Mouse (Mus musculus) adrenal gland, adult (tissue): ENCODE results near the gene 1600002K03Rik.

Experiments used
- DNase-seq, 2 experiments: peaks; one replicate each; pipeline ENCODE4 v3.0.0; 2022 to 2023; ENCODE audit warnings: low spot score in 1 of 2; ENCODE audit not compliant: inconsistent age in 2 of 2

The 1600002K03Rik gene

DNA sequence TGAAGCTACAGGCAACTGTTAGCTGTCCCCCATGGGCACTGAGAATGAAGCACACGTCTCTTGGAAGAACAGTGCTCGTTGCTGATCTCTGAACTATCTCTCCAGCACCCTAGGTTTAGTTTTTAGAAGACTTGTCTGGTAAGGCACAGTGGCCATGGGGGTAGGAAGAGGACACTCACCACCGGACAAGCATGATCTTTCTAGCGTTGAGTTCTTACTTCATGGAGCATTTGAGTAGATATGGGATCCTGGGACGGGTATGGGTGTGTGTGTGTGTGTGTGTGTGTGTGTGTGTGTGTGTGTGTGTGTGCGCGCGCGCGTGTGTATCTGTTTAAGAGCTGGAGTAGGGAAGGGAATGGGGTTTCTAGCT lies 32.1 kb upstream of the 1600002K03Rik start, which contains the start of gene Cbarp:
Gene Cbarp (minus strand): TSS at position 170 of the 370 bp plus-strand sequence.
- DNase-seq, result no peak

DNA sequence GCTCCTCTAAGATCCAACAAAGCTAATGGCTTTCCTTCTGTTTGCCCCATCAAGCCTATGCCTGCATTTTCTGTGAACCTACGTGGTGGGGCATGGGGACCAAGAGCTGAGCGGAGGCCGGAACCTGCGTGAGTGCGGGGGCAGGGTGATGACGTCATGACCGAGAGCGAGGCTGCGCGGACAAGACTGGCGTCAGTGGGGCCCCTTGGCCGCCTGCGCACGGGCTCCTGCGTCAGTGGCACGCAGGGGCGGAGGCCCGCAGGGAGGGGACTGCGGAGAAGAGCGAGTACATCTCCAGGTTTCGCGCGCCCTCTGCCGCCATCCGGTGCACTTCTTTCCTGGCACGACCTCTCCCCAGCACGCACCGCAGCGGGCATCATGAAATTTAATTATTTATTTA lies 31.5 kb upstream of the 1600002K03Rik start:
- DNase-seq, result peak; percentile 98 to 99

DNA sequence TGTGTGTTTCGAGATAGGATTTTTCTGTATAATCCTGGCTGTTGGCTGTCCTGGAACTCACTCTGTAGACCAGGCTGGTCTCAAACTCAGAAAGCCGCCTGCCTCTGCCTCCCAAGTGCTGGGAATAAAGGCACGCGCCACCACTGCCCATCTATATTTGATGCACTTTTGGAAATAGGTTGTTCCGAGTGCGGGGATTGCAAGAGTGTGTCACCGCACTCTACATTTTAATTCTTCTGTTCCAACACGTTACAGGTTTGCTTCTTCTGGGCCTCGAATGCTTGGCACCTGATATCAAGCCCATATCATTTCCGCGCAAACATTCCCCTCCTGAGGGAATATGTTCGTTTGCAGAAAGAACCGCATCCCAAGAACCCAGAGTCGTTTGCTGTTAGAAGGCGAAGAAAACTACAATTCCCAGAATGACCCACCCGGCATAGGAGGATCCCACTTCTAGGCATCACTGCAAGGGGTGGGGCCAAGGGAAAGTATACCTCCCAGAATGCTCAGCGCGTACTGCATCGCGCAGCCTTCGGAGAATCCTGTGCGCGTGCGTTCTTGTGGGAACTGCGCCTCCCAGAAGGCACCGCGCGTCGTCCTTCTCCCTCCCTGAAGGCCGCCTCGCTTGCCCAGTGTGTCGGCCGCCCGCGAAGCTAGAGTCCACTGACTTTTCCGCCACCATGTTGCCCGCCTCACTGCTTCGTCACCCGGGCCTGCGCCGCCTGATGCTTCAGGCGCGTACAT lies 30.8 kb upstream of the 1600002K03Rik start:
- DNase-seq, result peak; percentile 96 to 97

DNA sequence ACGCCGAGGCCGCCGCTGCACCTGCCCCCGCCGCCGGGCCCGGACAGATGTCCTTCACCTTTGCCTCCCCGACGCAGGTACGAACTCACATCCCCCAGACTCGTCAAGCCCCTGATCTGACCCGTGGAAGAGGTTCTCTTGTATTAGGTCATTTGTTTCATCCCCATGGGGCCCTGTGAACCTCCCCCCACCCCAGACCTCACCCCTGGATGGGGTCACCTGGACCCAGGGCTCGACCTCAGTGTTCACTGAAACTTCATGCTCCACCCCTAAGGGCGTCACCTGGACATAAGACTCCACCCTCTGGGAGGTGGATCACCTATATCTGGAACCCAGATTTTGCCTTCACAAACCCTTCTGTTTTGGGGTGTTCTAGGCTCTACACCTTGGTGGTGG lies 30.2 kb upstream of the 1600002K03Rik start:
- no peak for DNase-seq

DNA sequence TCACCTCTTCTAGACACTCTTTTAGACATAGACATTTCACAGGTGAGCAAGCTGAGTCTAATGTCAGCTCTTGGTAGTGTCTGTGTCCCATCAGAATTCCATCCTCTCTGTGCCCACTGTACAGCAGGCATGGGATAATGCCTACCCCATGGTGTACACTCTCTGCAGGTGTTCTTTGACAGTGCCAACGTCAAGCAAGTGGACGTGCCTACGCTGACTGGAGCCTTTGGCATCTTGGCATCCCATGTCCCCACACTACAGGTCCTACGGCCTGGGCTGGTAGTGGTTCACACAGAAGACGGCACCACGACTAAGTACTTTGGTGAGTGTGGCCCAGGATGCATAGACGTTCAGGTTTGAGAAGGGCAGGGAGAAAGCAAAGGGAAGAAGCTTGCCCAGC lies 29.1 kb upstream of the 1600002K03Rik start:
- DNase-seq, result peak; percentile 33 to 52

DNA sequence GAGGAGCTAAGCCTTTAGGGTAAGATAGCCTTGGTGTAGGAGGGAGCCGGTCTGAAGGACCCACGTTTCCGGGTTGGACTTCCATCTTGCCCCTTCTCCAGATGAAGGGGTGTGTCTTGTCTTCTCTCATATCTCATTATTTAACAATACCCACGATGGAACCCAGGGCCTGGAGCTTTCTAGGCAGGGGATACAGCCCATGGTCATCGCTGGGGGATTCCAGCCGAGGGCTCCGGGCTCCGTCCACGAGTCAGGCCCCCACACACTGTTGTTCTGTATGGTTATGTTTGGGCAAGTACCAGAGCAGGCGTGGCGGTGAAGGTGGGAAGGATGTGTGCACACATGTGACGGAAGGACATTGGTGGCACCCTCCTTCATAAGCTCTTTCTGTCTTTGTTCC lies 28.6 kb upstream of the 1600002K03Rik start:
- DNase-seq, result peak in 1 of 2 experiments; percentile 34

DNA sequence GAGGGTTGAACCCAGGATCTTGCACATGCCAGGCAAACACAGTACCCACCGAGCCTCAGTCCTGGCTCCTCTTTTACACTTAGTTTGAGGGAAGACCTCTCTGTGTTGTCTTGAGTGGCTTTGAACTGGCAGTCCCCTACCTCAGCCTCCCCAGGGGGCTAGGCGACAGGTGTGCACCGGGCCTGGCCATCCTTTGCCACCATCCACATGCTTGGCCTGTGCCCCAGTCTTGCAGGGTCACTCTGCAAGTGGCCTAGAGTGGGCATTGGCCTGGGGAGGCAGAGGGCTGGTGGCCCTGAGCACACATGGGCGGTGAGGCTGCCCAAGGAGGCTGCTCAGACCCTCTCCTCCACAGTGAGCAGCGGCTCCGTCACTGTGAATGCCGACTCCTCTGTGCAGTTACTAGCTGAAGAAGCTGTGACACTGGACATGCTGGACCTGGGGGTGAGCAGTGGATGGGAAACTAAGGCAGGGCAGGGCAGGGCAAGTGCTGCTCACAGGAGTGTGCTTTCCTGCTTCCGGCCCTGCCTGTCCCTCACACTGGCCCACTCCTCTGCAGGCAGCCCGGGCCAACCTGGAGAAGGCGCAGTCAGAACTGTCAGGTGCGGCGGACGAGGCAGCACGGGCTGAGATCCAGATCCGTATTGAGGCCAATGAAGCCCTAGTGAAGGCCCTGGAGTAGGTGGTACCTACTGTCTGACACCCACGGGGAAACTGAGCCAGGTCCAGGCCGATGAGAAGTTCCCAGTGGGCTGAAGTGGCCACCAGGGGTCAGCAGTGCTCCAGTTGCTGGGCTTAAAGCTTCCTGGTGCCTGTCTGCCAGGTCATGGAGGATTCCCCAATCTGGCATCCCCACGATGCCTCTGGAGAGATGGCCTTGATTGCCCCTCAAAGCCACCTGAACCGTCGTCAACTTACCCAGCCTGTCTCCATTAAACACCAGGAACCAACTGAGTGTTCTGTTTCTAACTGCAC lies 27.6 kb upstream of the 1600002K03Rik start:
- peak; percentile 79 to 91 for DNase-seq

DNA sequence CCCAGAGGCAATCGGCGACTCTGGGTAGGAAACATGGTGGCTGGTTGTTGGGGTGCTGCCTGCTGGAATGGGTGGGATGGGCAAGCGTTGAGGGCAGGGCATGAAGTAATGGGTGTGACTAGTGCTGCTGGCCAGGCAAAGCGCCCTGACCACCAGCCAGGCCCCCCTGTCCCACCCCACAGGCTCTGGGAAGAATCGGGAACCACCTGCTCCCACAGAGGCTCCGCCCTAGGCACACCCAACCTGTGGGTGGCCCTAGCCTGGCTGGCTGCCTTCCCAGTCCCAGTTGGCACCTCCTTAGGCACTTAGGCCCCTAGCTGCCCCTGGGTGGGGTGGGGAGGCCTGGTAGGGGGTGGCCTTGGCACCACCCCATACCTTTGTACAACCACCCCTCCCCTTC lies 26.8 kb upstream of the 1600002K03Rik start:
- DNase-seq, result peak; percentile 65 to 70

DNA sequence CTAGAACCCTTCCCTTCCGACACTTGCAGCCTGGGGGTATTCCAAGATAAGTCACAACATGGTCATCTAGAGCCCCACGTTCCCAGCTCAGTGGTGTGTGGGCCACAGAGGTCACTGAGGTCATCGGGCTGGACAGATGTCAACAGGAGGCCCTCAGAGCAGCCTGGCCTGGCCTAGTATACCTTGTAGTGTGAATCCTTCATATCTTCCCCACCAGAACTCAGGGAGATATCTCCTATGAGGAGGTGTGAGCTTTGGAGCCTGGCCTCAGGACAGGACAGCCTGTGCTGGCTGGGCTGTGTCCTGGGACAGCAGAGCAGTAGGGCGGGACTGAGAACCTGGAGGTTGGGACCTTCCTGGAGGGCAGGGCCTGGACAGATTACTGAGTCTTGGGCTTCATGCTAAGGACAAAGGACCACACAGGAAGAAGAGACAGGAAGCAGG lies 26.2 kb upstream of the 1600002K03Rik start:
- peak; percentile 54 to 78 for DNase-seq

DNA sequence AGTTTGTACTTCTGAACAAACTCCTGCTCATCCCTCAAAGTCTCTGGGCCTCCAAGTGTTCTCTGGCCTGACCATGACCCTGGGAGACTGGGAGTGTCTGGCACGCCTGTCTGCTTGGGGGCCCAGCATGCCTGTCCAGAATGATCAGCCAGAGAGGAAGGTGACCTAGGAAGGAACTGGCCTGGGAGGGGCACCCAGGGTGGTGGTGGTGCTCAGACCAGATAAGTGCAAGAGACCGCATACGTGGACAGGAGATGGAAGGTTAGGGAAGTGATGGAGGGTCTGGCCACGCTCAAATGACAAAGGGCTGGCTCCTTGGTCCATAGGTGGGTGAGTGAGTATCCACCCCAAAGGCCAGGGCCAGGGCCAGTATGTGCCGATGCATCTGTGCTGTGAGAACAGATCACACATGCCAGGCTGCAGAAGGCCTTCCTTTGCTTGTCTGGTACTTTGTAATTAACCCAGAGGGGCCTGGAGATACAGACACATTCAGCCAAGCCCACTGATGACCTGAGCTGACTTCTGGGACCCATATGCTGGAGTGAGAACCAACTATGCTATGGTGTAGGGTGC lies 25.5 kb upstream of the 1600002K03Rik start:
- peak in 1 of 2 experiments; percentile 63 for DNase-seq

DNA sequence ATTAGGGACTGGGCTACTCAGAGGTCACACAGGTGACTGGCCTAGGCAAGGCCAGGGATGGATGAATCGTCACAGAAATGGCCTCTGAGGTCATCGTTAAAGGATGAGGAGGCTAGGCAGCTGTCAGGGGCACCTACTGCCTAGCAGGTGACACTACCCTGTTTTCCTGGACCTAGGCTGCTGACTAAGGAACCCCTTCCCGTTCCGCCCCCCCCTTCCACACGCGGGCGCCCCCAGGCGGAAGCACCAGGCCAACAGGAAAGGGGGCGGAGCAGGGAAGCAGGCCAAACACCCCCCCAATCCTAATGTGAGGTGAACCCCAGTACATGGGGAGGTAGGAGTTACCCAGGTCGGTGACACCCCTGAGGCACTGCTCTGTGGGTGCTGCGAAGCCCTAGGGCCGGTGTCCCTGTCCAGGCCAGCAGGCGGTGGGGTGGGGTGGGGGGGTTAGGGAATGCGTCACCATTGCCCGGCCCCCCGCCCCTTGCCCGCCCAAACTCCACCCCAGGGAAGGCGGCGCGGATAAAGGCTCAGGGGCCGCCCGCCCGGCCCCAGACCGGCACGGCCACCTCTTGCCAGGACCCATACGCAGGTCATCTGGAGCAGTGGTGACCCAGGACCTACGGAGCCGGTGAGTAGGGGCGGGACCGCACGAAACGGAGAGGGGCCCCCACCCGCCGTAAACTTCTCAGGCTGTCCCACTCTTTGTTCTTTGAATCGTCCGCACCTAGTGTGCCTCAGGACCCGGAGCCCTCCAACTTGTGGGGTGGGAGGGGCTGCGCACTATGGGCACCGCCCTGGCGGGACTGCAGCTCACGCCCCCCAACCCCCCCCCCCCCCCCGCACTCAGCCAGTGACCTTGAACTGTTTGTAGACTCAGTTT lies 24.8 kb upstream of the 1600002K03Rik start, which contains the start of gene Midn:
Gene Midn (plus strand): TSS at position 554 of the 883 bp plus-strand sequence.
- peak; percentile 93 to 97 for DNase-seq

DNA sequence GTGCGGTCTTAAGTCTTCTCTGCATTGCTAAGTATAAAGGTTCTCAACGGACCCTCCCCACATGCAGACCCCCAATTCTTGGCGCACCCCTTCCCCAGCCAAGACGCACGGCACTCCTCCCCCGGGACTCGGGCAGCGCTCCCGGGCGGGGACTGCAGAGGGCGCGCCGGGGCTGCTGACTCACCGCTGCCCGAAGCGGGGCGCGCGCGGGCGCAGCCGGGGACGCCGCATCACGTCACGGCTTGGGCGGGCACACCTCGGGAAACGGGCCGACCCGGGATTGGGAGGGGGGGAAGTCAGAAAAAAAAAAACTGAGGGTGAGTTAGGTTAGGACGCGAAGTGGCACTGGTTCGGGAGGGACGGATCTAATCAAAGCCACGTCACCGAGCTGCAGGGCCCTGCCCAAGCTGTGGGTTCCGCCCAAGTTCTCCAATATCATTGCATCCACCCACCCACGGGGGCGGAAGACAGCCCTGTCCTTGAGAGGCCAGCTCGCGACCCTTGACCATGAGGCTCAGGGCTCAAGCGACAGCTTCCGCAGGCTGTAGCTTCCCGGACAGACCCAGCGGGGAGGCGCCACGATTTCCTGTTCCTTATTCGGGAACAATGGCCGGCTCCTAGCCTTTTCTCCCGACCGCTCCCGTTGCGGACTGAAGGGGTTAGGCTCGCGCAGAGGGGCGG lies 24.0 kb upstream of the 1600002K03Rik start:
- DNase-seq, result peak; percentile 97 to 99

DNA sequence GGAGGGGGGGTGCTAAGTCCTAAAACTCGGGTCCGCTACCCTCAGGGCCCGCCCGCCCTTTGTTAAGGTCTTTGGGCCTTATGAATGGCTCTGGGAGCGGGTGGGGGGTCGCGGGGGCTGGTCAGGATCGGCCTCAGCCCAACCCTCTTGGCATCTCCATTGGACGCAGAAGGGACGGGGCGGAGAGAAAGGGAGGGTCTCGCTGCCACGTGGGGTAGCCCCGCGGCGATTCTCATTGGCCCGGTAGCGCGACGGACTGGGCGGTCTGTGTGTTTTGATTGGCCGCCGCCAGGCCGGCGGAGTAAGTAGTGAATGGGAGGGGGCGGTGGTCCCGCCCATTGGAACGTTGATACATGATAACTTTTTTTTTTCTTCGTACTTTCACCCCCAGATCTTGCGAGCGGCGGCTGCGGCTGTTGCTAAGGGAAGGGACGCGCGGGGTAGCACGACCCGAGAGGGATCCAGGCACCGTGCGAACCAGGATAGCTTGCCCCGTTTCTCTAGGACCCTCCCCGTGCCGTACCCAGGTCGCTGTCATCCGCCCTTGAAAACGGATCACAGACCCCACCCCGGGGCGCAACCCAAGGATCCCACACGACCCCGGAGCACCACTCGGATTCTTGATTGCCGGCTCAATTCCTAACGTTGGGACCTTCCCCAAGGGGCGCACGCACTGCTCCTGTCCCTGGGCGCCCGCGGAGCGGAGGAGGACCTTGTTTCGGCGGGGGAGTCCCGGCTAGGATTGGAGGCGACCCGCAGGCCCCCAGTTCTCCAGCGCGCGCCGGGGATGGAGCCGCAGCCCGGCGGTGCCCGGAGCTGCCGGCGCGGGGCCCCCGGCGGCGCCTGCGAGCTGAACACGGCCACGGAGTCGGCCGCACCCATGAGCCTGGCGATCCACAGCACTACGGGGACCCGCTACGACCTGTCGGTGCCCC lies 23.2 kb upstream of the 1600002K03Rik start:
- DNase-seq, result peak; percentile 99

DNA sequence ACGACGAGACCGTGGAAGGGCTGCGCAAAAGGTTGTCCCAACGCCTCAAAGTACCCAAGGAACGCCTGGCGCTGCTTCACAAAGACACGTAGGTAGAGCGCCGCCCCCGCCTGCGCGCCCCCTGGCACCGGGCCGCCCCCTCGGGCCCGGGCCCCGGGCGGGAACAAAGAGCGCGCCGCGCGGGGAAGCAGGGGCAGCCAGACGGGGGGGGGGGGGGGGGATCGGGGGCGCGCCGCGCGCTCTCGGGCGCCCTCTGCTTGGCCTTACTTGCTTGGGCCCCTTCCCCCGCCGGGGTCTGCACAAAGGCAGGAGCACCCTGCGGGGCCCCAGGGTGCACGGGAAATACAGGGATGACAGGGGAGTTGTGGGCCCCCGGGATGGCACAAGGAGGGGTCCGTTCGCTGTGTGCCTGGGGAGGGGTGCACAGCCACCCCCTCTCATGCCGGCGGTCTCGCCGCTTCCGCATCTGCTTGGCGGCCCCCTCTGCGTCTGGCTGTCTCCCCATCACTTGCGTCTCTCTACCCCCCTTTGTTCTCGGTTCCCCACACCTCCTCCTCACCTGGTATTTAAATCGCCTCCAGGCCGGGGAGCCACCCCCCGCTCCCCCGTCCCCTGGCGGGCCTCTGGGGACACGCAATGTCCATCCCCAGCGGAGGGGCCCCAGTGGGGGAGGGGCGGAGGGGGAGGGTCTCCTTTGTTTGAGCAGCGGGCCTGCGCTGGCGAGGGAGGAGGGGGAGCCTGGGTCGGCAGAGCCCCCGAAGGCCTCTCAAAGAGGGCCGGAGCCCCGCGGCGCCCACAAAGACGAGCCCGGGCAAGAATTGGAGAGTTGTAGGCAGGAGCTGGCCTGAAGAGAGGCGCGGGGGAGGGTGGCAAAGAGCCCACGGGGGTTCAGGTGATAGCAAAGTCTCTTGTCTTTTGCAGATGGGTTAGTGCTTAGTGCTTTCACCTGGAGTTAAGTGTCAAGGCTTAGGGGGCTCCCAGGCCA lies 22.2 kb upstream of the 1600002K03Rik start:
- peak; percentile 77 to 89 for DNase-seq

DNA sequence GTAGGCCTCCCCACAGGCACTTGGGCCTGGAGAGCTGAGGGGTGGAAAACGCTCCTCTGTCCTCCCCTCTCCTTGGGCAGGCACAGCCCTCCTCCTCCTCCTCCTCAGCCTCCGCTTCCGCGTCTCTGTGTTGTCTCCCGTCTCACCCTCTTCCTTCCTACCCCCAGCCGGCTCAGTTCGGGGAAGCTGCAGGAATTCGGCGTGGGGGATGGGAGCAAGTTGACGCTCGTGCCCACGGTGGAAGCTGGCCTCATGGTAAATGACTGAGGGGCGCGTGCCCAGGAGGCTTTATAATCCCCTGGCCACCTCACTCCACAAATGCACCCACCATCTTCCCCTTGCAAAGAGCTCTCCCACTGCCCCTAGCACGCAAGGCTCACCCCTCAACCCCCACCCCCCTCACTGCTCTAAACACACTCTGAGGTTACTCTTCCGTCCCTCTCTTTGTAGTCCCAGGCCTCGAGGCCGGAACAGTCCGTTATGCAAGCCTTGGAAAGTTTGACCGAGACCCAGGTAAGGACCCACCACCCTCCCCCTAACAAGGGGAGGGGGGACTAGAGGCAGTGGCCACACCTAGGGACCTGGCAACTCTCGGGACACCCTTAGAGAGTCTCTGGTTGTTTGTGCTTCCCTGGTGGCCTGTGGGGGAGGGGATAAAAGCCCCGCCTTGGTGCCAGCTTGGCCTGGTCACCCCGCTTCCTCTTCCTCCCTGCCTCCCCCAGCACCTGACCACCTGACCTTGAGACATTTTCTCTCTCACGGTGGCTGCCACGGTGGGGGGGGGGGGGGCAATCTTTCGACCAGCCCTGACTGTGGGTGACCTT lies 21.3 kb upstream of the 1600002K03Rik start:
- DNase-seq, result peak; percentile 83 to 91

DNA sequence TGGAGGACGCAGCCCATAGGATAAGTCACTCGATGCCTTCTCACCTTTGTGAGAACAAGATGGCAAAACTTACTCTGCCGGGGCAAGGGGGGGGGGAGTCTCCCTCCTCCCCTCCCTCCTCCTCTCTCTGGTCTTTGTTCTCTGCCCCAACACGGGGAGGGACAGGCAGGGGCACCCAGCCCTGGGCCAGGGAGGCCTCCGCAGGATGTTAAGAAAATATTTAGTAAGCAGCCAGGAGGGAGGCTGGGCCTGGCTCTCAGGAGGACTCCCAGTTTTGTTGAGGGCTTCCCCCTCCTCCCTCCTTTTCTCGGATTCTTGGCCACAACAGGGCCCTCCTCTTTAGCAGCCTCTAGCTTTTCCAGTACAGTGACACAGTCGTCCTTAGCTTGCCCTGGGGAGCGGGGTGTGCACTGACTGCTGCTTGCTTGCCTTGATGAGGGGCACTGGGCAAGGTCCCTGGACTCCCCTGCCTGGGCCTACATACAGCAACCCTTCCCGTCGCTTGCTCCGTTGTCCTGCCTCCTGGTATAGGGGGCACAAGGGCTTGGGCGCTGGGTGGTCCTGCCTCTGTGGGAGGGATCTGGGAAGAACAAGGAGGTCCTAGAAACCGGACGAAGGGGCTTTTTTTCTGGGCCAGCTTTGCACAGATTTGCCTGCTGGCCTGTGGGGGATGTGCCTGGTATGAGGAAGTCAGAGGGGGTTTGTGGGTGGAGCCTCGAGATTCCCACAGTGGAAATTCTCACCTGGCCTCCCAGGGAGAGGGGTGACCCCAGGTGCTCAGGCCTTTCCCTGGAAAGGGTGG lies 20.5 kb upstream of the 1600002K03Rik start:
- peak; percentile 70 to 88 for DNase-seq
